Mouse (Mus musculus) megakaryocyte progenitor cell, adult 5-6 weeks (primary cell): ENCODE data around the gene Ghrhr. TPM values are rescaled to one million over a fixed set of nuclear protein-coding genes. Genes with fewer than 3 reads are reported as not detected.

Source experiments
- ATAC-seq: replicated peaks from 2 replicates; pipeline ENCODE4 v1.8.0; 2016; ENCODE audit warnings: mild to moderate bottlenecking, moderate TSS enrichment, inconsistent platforms; ENCODE audit not compliant: poor library complexity
- total RNA-seq, 2 experiments: library from RNA; stranded (forward) in 1 of 2; stranded (reverse) in 1 of 2; fragments of 157-497, 149-512 nt in 1 of 2; fragments of 200-1000 nt in 1 of 2; gene quantifications; 2 replicates each; pipeline versions ENCODE4 v1.2.3 to v1.2.4; 2015 to 2017

Gene Ghrhr
- total RNA-seq, 2 experiments from 2014 or later, result not detected

- ATAC-seq, result peak; percentile 65
Observed at GRCm38 (mm10) chr6:55437919-55438318, 61.8 kb downstream of the Ghrhr start.

Other genes with a start within 250 kb of the Ghrhr start
- not detected in 2 replicates for gene Crhr2, start 243.3 kb upstream of the Ghrhr start, total RNA-seq (2015)
- not detected in 2 replicates for gene Crhr2, start 243.3 kb upstream of the Ghrhr start, total RNA-seq (2017)
- not detected in 2 replicates for gene Inmt, start 201.3 kb upstream of the Ghrhr start, total RNA-seq (2015)
- not detected in 2 replicates for gene Inmt, start 201.3 kb upstream of the Ghrhr start, total RNA-seq (2017)
- gene Mindy4, start 172.9 kb upstream of the Ghrhr start, total RNA-seq (2015), result 2.0 and 3.0 TPM in 2 replicates
- 4.6 and 5.7 TPM in 2 replicates for gene Mindy4, start 172.9 kb upstream of the Ghrhr start, total RNA-seq (2017)
- 15.4 and 24.8 TPM in 2 replicates for gene Aqp1, start 39.9 kb upstream of the Ghrhr start, total RNA-seq (2015)
- gene Aqp1, start 39.9 kb upstream of the Ghrhr start, total RNA-seq (2017), result 29.3 and 51.0 TPM in 2 replicates
- not detected in 2 replicates for gene Adcyap1r1, start 75.7 kb downstream of the Ghrhr start, total RNA-seq (2015)
- gene Adcyap1r1, start 75.7 kb downstream of the Ghrhr start, total RNA-seq (2017), result 0.08 TPM in 1 of 2 replicates, not detected in the other